10 mouse cellular contexts compared by ENCODE assay signal in genomic region chr11:12540333-12540870, GRCm38 (mm10).
DNase-seq lines count a peak whose midpoint lies in the region; ATAC-seq lines count a peak whose summit lies in the region.
"Had no signal": no experiment of that assay in that cellular context is flagged by ENCODE, and none has a peak within 500 bp of the region (broad histone marks: within the 10 kb centered on the region; RNA-seq: fewer than 3 reads in every experiment).

No protein-coding gene starts in this region.

- no peaks in the 10 kb centered on the region for H3K36me3 ChIP-seq in forebrain, embryonic 12.5 days (replicated peaks)
- H3K36me3 ChIP-seq: neural tube, embryonic 13.5 days had no signal

- ATAC-seq in forebrain, embryonic 12.5 days (ENCODE audit: low FRiP score): peak; percentile 44; the same call in 1 of the 2 replicates
- no peak for ATAC-seq in erythroblast, adult 5-6 weeks (replicated peaks; ENCODE audit: low FRiP score, poor library complexity, severe bottlenecking)

- DNase-seq in cerebellum, postnatal 10 days: peak; percentile 57 to 64
- no peak for DNase-seq in cerebellum, adult 9-11 months
- peak; percentile 38 to 42 for DNase-seq in left cerebral cortex, postnatal 10 days (ENCODE audit: extremely low spot score in 1 of 2, low spot score in 2 of 2)
- DNase-seq in left cerebral cortex, adult 8-10 months (ENCODE audit: low spot score in 2 of 2): no peak
- DNase-seq in retina, embryonic 14.5 days (ENCODE audit: low spot score): peak; percentile 59
- no peak for DNase-seq in thymus, adult 18-20 months
- DNase-seq: gastrocnemius, postnatal 14 days had no signal

- H3K4me1 ChIP-seq in forebrain, embryonic 12.5 days: no peaks in the 10 kb centered on the region; the same call in 1 of the 2 replicates
- H3K4me1 ChIP-seq: neural tube, embryonic 13.5 days had no signal

- no peak overlapping the region for H3K4me3 ChIP-seq in forebrain, embryonic 12.5 days (replicated peaks)
- H3K4me3 ChIP-seq: neural tube, embryonic 13.5 days had no signal

- H3K9me3 ChIP-seq in forebrain, embryonic 12.5 days: no peaks in the 10 kb centered on the region
- H3K9me3 ChIP-seq: neural tube, embryonic 13.5 days had no signal

- H3K27me3 ChIP-seq in forebrain, embryonic 12.5 days: no peaks in the 10 kb centered on the region
- H3K27me3 ChIP-seq: neural tube, embryonic 13.5 days had no signal

- H3K9ac ChIP-seq in forebrain, embryonic 12.5 days: no peak overlapping the region
- H3K9ac ChIP-seq: neural tube, embryonic 13.5 days had no signal

- no peak overlapping the region for H3K27ac ChIP-seq in forebrain, embryonic 12.5 days
- H3K27ac ChIP-seq: neural tube, embryonic 13.5 days had no signal

- no peak overlapping the region for H3K4me2 ChIP-seq in forebrain, embryonic 12.5 days
- H3K4me2 ChIP-seq: neural tube, embryonic 13.5 days had no signal

- intact Hi-C loops in left cerebral cortex, postnatal 10 days (cut with DNase I): loop anchor here (10.0 kb wide), 1 partner anchor 566 kb away; no protein-coding TSS in a partner anchor

- WGBS in forebrain, embryonic 12.5 days: 46% methylated on average over 5 of the region's 5 CpGs

Comparison
In these comparisons a context has a peak if more than half of its experiments do, and no peak if none do; other contexts are left out.
1. DNase-seq: peak in cerebellum, postnatal 10 days (2 of 2), left cerebral cortex, postnatal 10 days (2 of 2) and retina, embryonic 14.5 days (single experiment); none in cerebellum, adult 9-11 months (single experiment), left cerebral cortex, adult 8-10 months (0 of 2) and thymus, adult 18-20 months (0 of 2).